Mouse (Mus musculus): ENCODE data around the gene H2-Eb2. TPM values are rescaled to one million over a fixed set of nuclear protein-coding genes. Genes with fewer than 3 reads are reported as not detected.
A peak's percentile ranks its signal among the peaks of the same experiment; 100 is the strongest.

H2-Eb2 gene
- total and polyA plus RNA-seq, 2 experiments from 2014 or later, result 0.04 TPM; not detected in 1

DNA sequence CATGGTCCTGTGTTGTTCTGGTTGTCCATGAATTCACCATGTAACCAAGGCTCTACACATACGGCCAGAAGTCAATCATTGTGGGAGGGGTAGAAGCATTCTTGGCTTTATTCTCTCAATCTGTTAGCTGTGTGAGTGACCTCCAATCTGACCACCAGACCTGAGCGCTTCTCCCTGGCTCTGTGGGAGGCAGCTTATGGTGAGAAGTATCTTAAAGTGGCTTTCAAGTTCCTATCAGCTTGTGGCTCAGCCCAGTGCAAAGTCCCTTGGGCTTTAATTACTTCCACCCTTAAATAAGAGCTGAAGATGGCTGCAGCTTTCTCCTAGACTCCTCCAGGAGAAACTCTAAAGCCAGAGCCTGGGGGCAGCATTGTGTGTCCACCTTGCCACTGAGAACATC, 51.4 kb downstream of the H2-Eb2 start, which contains the start of gene Btnl1:
Btnl1 (plus strand) TSS at position 286 of the 400 bp plus-strand sequence.
- DNase-seq, result no peak
- Histone ChIP-seq H3K9ac (no peak within 1 kb of the TSS), H3K9me3 (ENCODE audit: low read length) (no peaks in the 10 kb centered on the region), H3K4me3 (ENCODE audit: low read depth, low read length) (no peak within 1 kb of the TSS), H3K4me1 (ENCODE audit: insufficient read depth) (no peaks in the 10 kb centered on the region), H3K36me3 (ENCODE audit: insufficient read depth) (no peaks in the 10 kb centered on the region), H3K27me3 (ENCODE audit: insufficient read depth, low read length) (no peaks in the 10 kb centered on the region), H3K4me2 (ENCODE audit: low read depth) (no peak within 1 kb of the TSS), H3K27ac (ENCODE audit: low read depth, low read length) (no peak within 1 kb of the TSS)
- no peak for ATAC-seq
- 80% methylated on average over 2 of the region's 2 CpGs for WGBS
- TF ChIP-seq CTCF (IDR thresholded peaks at IDR 0.05; ENCODE audit: low read depth), result no peak

DNA sequence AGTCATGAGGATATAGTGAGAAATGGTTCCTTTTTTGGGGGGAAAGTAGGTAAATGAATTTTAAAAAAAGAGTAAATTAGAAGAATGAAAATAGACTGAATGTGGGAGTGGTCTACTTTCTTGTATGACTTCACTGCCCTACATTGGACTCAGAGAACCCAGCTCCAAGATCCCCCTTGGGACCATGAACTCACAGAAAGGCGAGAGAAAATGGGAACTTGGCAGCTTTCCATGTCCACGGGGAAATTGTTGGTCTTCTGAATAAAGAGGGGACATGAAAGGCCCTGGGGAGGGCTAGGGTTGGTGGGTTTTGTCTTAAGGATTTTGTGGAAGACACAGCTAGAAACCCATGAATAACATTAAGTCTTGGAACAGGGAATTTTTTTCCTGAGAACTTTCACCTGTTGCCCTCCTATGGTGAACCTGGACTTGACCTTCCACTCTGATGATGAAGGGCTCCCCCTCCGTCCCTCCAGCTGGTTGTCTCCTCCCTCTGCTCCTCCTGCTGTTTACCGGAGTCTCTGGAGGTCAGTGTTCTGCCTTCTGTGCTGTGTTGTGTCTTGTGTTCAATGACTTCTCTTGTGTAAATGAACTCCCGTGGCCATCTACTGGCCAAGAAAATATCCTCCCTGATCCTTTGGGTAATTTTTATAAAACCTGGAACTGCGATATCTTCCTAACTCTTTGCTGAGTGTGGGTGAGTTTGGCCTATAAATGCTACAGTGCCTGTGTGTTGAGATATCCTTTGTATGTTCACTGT, 52.2 kb downstream of the H2-Eb2 start:
- no peaks in the 10 kb centered on the region for H3K27me3 ChIP-seq (ENCODE audit: insufficient read depth, low read length)
- ATAC-seq (no peak), DNase-seq (no peak)
- H3K4me3 ChIP-seq (ENCODE audit: low read depth, low read length), result no peak overlapping the region
- peak; percentile 17; the same call in 1 of the 2 replicates for TF ChIP-seq CTCF (IDR thresholded peaks at IDR 0.05; ENCODE audit: low read depth)
- H3K9ac ChIP-seq, result no peak overlapping the region
- WGBS, result 58% methylated on average over 6 of the region's 6 CpGs
- H3K36me3 ChIP-seq (ENCODE audit: insufficient read depth), result no peaks in the 10 kb centered on the region
- no peaks in the 10 kb centered on the region for H3K4me1 ChIP-seq (ENCODE audit: insufficient read depth)
- H3K9me3 ChIP-seq (ENCODE audit: low read length), result no peaks in the 10 kb centered on the region
- no peak overlapping the region for H3K4me2 ChIP-seq (ENCODE audit: low read depth)
- H3K27ac ChIP-seq (ENCODE audit: low read depth, low read length), result no peak overlapping the region

DNA sequence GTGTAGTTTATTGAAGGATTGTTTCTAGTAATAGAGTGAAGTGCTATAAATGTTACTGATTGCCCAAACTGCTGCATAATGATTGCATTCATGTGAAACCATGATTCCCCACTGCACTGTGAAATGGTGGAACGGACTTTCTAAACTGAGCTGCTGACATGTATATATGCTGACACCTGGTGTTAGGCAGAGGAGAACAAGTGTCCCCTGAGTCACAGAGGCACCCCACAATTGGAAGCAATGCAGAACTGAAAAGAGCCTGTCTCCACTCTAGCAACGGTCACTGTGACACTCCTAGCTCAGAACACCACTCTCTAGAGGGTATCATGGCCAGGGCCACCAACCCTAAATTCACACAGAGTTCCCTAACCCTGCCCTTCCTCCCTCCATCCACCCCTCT, 53.3 kb downstream of the H2-Eb2 start:
- no peak for DNase-seq
- no peak overlapping the region for H3K4me3 ChIP-seq (ENCODE audit: low read depth, low read length)
- H3K9me3 ChIP-seq (ENCODE audit: low read length), result no peaks in the 10 kb centered on the region
- H3K4me1 ChIP-seq (ENCODE audit: insufficient read depth), result no peaks in the 10 kb centered on the region
- no peaks in the 10 kb centered on the region for H3K27me3 ChIP-seq (ENCODE audit: insufficient read depth, low read length)
- no peak overlapping the region for H3K9ac ChIP-seq
- H3K4me2 ChIP-seq (ENCODE audit: low read depth), result no peak overlapping the region
- no peak for TF ChIP-seq CTCF (IDR thresholded peaks at IDR 0.05; ENCODE audit: low read depth)
- no peaks in the 10 kb centered on the region for H3K36me3 ChIP-seq (ENCODE audit: insufficient read depth)
- H3K27ac ChIP-seq (ENCODE audit: low read depth, low read length), result no peak overlapping the region
- 83% methylated on average over 2 of the region's 2 CpGs for WGBS
- ATAC-seq, result no peak

DNA sequence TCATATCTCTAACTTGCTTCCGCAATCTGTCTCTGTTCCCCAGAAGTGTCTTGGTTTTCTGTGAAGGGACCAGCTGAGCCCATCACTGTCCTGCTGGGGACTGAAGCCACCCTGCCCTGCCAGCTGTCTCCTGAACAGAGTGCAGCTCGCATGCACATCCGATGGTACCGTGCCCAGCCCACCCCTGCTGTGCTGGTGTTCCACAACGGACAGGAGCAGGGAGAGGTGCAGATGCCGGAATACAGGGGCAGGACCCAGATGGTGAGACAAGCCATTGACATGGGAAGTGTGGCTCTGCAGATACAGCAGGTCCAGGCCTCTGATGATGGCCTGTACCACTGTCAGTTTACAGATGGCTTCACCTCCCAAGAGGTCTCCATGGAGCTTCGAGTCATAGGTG, 54.0 kb downstream of the H2-Eb2 start:
- no peaks in the 10 kb centered on the region for H3K9me3 ChIP-seq (ENCODE audit: low read length)
- no peak for TF ChIP-seq CTCF (IDR thresholded peaks at IDR 0.05; ENCODE audit: low read depth)
- H3K27ac ChIP-seq (ENCODE audit: low read depth, low read length), result no peak overlapping the region
- H3K36me3 ChIP-seq (ENCODE audit: insufficient read depth), result no peaks in the 10 kb centered on the region
- no peaks in the 10 kb centered on the region for H3K27me3 ChIP-seq (ENCODE audit: insufficient read depth, low read length)
- DNase-seq (no peak), ATAC-seq (no peak)
- H3K9ac ChIP-seq, result no peak overlapping the region
- H3K4me3 ChIP-seq (ENCODE audit: low read depth, low read length), result no peak overlapping the region
- no peak overlapping the region for H3K4me2 ChIP-seq (ENCODE audit: low read depth)
- 78% methylated on average over 7 of the region's 7 CpGs for WGBS
- H3K4me1 ChIP-seq (ENCODE audit: insufficient read depth), result no peaks in the 10 kb centered on the region

DNA sequence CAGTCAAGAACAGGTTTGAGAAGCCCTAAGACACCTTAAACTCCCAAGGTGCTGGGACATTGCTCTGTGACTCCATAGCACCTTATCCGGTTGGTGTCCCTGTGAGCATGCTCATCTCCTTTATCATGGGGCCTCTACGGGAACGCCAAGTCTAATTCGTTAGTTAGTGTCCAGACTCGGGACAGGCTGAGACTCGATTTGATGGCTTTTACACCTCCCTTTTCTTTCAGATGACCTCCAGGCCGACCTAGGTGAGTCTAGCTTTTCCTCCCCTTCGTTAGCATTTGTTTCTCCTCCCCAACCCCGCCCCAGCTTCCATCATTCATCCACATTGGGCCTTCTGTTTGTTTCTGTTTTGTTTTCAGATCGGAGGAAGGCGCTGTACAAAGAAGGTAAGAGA, 56.4 kb downstream of the H2-Eb2 start:
- Histone ChIP-seq H3K9ac (no peak overlapping the region), H3K27me3 (ENCODE audit: insufficient read depth, low read length) (no peaks in the 10 kb centered on the region), H3K4me3 (ENCODE audit: low read depth, low read length) (no peak overlapping the region), H3K4me2 (ENCODE audit: low read depth) (no peak overlapping the region), H3K27ac (ENCODE audit: low read depth, low read length) (no peak overlapping the region), H3K9me3 (ENCODE audit: low read length) (no peaks in the 10 kb centered on the region), H3K36me3 (ENCODE audit: insufficient read depth) (no peaks in the 10 kb centered on the region), H3K4me1 (ENCODE audit: insufficient read depth) (no peaks in the 10 kb centered on the region)
- TF ChIP-seq CTCF (IDR thresholded peaks at IDR 0.05; ENCODE audit: low read depth), result no peak
- 71% methylated on average over 11 of the region's 11 CpGs for WGBS
- DNase-seq (no peak), ATAC-seq (no peak)

DNA sequence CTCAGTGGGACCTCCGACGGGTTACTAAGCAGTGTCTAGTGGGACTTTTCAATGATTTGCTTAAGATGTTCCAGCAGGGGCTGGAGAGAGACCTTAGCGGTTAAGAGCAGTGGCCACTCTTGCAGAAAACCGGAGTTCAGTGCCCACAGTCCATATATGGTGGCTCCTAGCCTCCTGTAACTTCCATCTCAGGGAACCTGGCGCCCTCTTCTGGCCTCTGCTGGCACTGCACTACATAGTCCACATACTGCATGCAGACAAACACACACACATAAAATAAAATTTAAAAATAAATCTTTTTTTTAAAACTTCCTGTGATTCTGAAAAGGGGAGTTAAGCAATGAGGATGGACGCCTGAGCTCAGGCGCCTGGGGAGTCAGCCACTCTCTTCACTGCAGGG, 57.7 kb downstream of the H2-Eb2 start:
- Histone ChIP-seq H3K36me3 (ENCODE audit: insufficient read depth) (no peaks in the 10 kb centered on the region), H3K4me3 (ENCODE audit: low read depth, low read length) (no peak overlapping the region), H3K27me3 (ENCODE audit: insufficient read depth, low read length) (no peaks in the 10 kb centered on the region), H3K4me2 (ENCODE audit: low read depth) (no peak overlapping the region), H3K4me1 (ENCODE audit: insufficient read depth) (no peaks in the 10 kb centered on the region), H3K27ac (ENCODE audit: low read depth, low read length) (no peak overlapping the region), H3K9ac (no peak overlapping the region), H3K9me3 (ENCODE audit: low read length) (no peaks in the 10 kb centered on the region)
- peak; percentile 32; the same call in 1 of the 2 replicates for TF ChIP-seq CTCF (IDR thresholded peaks at IDR 0.05; ENCODE audit: low read depth)
- WGBS, result 75% methylated on average over 7 of the region's 7 CpGs
- ATAC-seq (no peak), DNase-seq (no peak)

DNA sequence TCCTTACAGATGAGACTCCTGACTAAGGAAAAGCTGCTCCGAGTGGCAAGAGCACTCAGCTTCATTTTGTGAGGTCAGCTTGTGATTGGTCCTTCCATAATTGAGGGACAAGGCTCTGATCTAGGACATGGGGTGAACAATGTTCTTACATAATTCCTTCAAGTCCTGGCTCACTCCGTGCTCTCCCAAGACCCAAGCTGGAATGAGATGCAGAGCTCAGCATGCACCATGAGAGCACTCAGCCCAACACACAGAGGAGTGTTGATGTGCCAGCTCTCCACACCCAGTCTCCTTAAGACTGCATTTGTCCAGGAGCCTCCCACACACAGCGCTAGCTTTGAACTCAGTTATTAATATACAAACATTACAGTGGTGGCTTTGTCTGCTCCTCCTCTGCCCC, 59.2 kb downstream of the H2-Eb2 start:
- Histone ChIP-seq H3K27me3 (ENCODE audit: insufficient read depth, low read length) (no peaks in the 10 kb centered on the region), H3K36me3 (ENCODE audit: insufficient read depth) (no peaks in the 10 kb centered on the region), H3K4me2 (ENCODE audit: low read depth) (no peak overlapping the region), H3K9ac (no peak overlapping the region), H3K27ac (ENCODE audit: low read depth, low read length) (no peak overlapping the region), H3K4me1 (ENCODE audit: insufficient read depth) (no peaks in the 10 kb centered on the region), H3K9me3 (ENCODE audit: low read length) (no peaks in the 10 kb centered on the region), H3K4me3 (ENCODE audit: low read depth, low read length) (no peak overlapping the region)
- DNase-seq, result no peak
- TF ChIP-seq CTCF (IDR thresholded peaks at IDR 0.05; ENCODE audit: low read depth), result no peak
- 56% methylated on average over 3 of the region's 3 CpGs for WGBS
- ATAC-seq, result no peak

Data from forebrain, postnatal 0 days (tissue).